ENCODE assay signal across 12 mouse cellular contexts in genomic region chr9:57971413-57971812, GRCm38 (mm10). TPM values are rescaled to one million over a fixed set of nuclear protein-coding genes. Genes with fewer than 3 reads are reported as not detected.
DNase-seq lines count a peak whose midpoint lies in the region; TF ChIP-seq lines count a peak whose summit lies in the region.
"Had no signal": no experiment of that assay in that cellular context is flagged by ENCODE, and none has a peak within 500 bp of the region (broad histone marks: within the 10 kb centered on the region; RNA-seq: fewer than 3 reads in every experiment).

No protein-coding gene starts in this region.

- no peaks in the 10 kb centered on the region; the same call in 1 of the 2 replicates for H3K4me1 ChIP-seq in kidney, adult 2 months (ENCODE audit: control insufficient read depth, insufficient read depth, low read length)
- H3K4me1 ChIP-seq in CH12.LX (ENCODE audit: control insufficient read depth in 1 of 2, insufficient read depth in 2 of 2) = peaks cover 67 to 97% of the 10 kb centered on the region in 2 experiments
- H3K4me1 ChIP-seq: forebrain, embryonic 15.5 days had no signal

- no peak overlapping the region for H3K4me3 ChIP-seq in kidney, adult 2 months (ENCODE audit: insufficient read depth, low read depth, low read length)
- peak overlapping the region in 1 of 3 experiments; percentile 13 for H3K4me3 ChIP-seq in CH12.LX (replicated peaks in 1 of 3; ENCODE audit: low read depth in 2 of 3, low read length in 2 of 3, poor library complexity in 1 of 3)
- no peak overlapping the region for H3K4me3 ChIP-seq in myocyte
- H3K4me3 ChIP-seq: forebrain, embryonic 15.5 days had no signal

- in situ Hi-C loops in CH12.LX (cut with MboI; ENCODE audit: low pct_ligation_motif_present, low pct_unique_long_range_greater_than_20kb, low sequenced_read_pairs) = no loop called here

- no peak for TF ChIP-seq RAD21 in CH12.LX (IDR thresholded peaks at IDR 0.05; ENCODE audit: low read depth, low read length)

- TF ChIP-seq EP300 in CH12.LX (IDR thresholded peaks at IDR 0.05; ENCODE audit: low read length) = no peak

- dilution Hi-C loops in CH12.LX (cut with MboI; ENCODE audit: extremely low pct_ligation_motif_present, extremely low pct_unique_long_range_greater_than_20kb, low sequenced_read_pairs) = no loop called here

- H3K9me3 ChIP-seq in CH12.LX (replicated peaks; ENCODE audit: low read length) = peaks cover 1% of the 10 kb centered on the region
- H3K9me3 ChIP-seq: forebrain, embryonic 15.5 days had no signal

- no peaks in the 10 kb centered on the region for H3K27me3 ChIP-seq in kidney, adult 2 months (replicated peaks; ENCODE audit: control insufficient read depth, insufficient read depth, low read length)
- H3K27me3 ChIP-seq in CH12.LX (replicated peaks) (no peaks in the 10 kb centered on the region), myocyte (ENCODE audit: control insufficient read depth, insufficient read depth, insufficient read length) (no peaks in the 10 kb centered on the region)
- H3K27me3 ChIP-seq: forebrain, embryonic 15.5 days had no signal

- TF ChIP-seq CTCF in kidney, adult 2 months (conservative IDR thresholded peaks at IDR 0.05; ENCODE audit: insufficient read depth, insufficient read length, low read depth, low read length) = no peak
- no peak for TF ChIP-seq CTCF in CH12.LX (conservative IDR thresholded peaks at IDR 0.05 in 1 of 2, IDR thresholded peaks at IDR 0.05 in 1 of 2; ENCODE audit: low read depth in 2 of 2, low read length in 2 of 2)

- no peak for DNase-seq in kidney, adult 2 months
- no peak for DNase-seq in kidney, postnatal 25 days
- DNase-seq in 3T3-L1 (ENCODE audit: low read depth, low spot score) (peak; percentile 37), CH12.LX (ENCODE audit: extremely low read depth) (no peak)
- DNase-seq in adrenal gland, postnatal 10 days = no peak
- DNase-seq in cerebellum, adult 9-10 months = no peak
- DNase-seq: cerebellum, adult 18-20 months; lung, adult 2 months; right cerebral cortex, adult 18-20 months had no signal

- H3K79me2 ChIP-seq in CH12.LX (replicated peaks; ENCODE audit: control insufficient read depth, extremely low read depth, insufficient read depth, poor library complexity, severe bottlenecking) (no peaks in the 10 kb centered on the region), myocyte (ENCODE audit: control insufficient read depth, insufficient read depth) (no peaks in the 10 kb centered on the region)

- H3K4me2 ChIP-seq in CH12.LX (ENCODE audit: insufficient read depth, low read depth, poor library complexity, severe bottlenecking) = no peak overlapping the region
- peak overlapping the region; percentile 81 for H3K4me2 ChIP-seq in myocyte (ENCODE audit: low read depth)
- H3K4me2 ChIP-seq: forebrain, embryonic 15.5 days; heart, embryonic 11.5 days had no signal

- no peak overlapping the region for H3ac ChIP-seq in myocyte (ENCODE audit: control insufficient read depth, insufficient read length)

- WGBS in kidney, adult 2 months = 96% methylated on average over 5 of the region's 5 CpGs

- no peak for TF ChIP-seq POLR2A in kidney, adult 2 months (IDR thresholded peaks at IDR 0.05; ENCODE audit: low read depth, low read length)
- TF ChIP-seq POLR2A in CH12.LX (IDR thresholded peaks at IDR 0.05; ENCODE audit: low read depth, low read length) (no peak), myocyte (IDR thresholded peaks at IDR 0.05; ENCODE audit: insufficient read length, low read depth) (no peak)

- H3K9ac ChIP-seq in CH12.LX (ENCODE audit: insufficient read depth, low read depth) = peak overlapping the region; percentile 42
- H3K9ac ChIP-seq: forebrain, embryonic 15.5 days had no signal

- no peaks in the 10 kb centered on the region for H3K36me3 ChIP-seq in kidney, adult 2 months (ENCODE audit: control insufficient read depth, insufficient read depth, low read length)
- H3K36me3 ChIP-seq in CH12.LX (replicated peaks in 1 of 2; ENCODE audit: control insufficient read depth in 1 of 2, insufficient read depth in 1 of 2, low read length in 1 of 2) (no peaks in the 10 kb centered on the region), myocyte (ENCODE audit: control insufficient read depth, insufficient read depth) (no peaks in the 10 kb centered on the region)
- H3K36me3 ChIP-seq: forebrain, embryonic 15.5 days had no signal

- peak overlapping the region; percentile 47; the same call in 1 of the 2 replicates for H3K27ac ChIP-seq in kidney, adult 2 months (ENCODE audit: insufficient read depth, low read depth, low read length)
- H3K27ac ChIP-seq in CH12.LX (ENCODE audit: insufficient read depth, low read depth) = peak overlapping the region; percentile 98
- H3K27ac ChIP-seq: forebrain, embryonic 15.5 days had no signal

TF ChIP-seq in CH12.LX, 34 proteins besides CTCF, POLR2A, EP300 and RAD21:
- TF ChIP-seq SIN3A (IDR thresholded peaks at IDR 0.05; ENCODE audit: low read length) = no peak
- TF ChIP-seq GABPA (IDR thresholded peaks at IDR 0.05; ENCODE audit: insufficient replicate concordance, low read depth, low read length) = no peak
- no peak for TF ChIP-seq IRF4 (IDR thresholded peaks at IDR 0.05; ENCODE audit: low read depth, low read length)
- no peak for TF ChIP-seq CHD2 (IDR thresholded peaks at IDR 0.05; ENCODE audit: low read length)
- TF ChIP-seq RCOR1 (conservative IDR thresholded peaks at IDR 0.05; ENCODE audit: low read depth, low read length) = no peak
- no peak for TF ChIP-seq MXI1 (IDR thresholded peaks at IDR 0.05; ENCODE audit: low read depth, low read length)
- no peak for TF ChIP-seq POLR2AphosphoS2 (IDR thresholded peaks at IDR 0.05; ENCODE audit: low read depth, low read length)
TF ChIP-seq in CH12.LX: peak in this region for 0.

TF ChIP-seq in myocyte, 11 proteins besides CTCF, POLR2A, EP300 and RAD21:
- TF ChIP-seq MYOG (IDR thresholded peaks at IDR 0.05; ENCODE audit: control insufficient read depth in 1 of 3, insufficient read depth in 1 of 3, insufficient read length in 2 of 3, low read depth in 2 of 3) = no peak
- no peak for TF ChIP-seq USF1 (IDR thresholded peaks at IDR 0.05; ENCODE audit: low read depth)
- no peak for TF ChIP-seq E2F4 (IDR thresholded peaks at IDR 0.05; ENCODE audit: insufficient read depth)
- no peak for TF ChIP-seq SRF (IDR thresholded peaks at IDR 0.05; ENCODE audit: control insufficient read depth, insufficient read length, low read depth)
- no peak for TF ChIP-seq MAX (IDR thresholded peaks at IDR 0.05; ENCODE audit: low read depth)
- no peak for TF ChIP-seq TCF3 (IDR thresholded peaks at IDR 0.05; ENCODE audit: insufficient read length, low read depth)
- TF ChIP-seq TCF12 (IDR thresholded peaks at IDR 0.05; ENCODE audit: insufficient read depth, poor library complexity, severe bottlenecking) = no peak
- no peak for TF ChIP-seq CEBPB (IDR thresholded peaks at IDR 0.05; ENCODE audit: insufficient read depth, poor library complexity, severe bottlenecking)
- TF ChIP-seq POLR2AphosphoS2 (IDR thresholded peaks at IDR 0.05; ENCODE audit: insufficient read length, low read depth) = no peak
- no peak for TF ChIP-seq REST (IDR thresholded peaks at IDR 0.05; ENCODE audit: insufficient read depth, insufficient read length)

RNA-seq across cellular contexts. Expression of gene Sema7a, which starts 31.5 kb away (rescaled TPM):
- polyA plus RNA-seq in kidney, adult 2 months (2012; rRNA removed) = 9.4 and 9.6 TPM in 2 replicates
- total RNA-seq in CH12.LX (2012; rRNA removed) = 113 and 181 TPM in 2 replicates
- total RNA-seq in CH12.LX (2014; rRNA removed) = 78.2 and 88.6 TPM in 2 replicates
- 81.9 and 89.4 TPM in 2 replicates for polyA plus RNA-seq in CH12.LX (2012; ENCODE audit: insufficient read length, low read depth)
- 27.4 TPM for polyA plus RNA-seq in myocyte (2012; fragmentation: generic; extraction: Trizol)
- 10 to 100 TPM; 18.0 to 19.8 TPM for total RNA-seq in adrenal gland, postnatal 10 days (2021)

RNA-seq across cellular contexts. Expression of gene Cyp11a1, which starts 34.8 kb away (rescaled TPM):
- polyA plus RNA-seq in kidney, adult 2 months (2012; rRNA removed) = 0.16 and 5.1 TPM in 2 replicates
- total RNA-seq in CH12.LX (2012; rRNA removed) = 2.6 and 4.6 TPM in 2 replicates
- 8.3 and 9.0 TPM in 2 replicates for total RNA-seq in CH12.LX (2014; rRNA removed)
- 12.1 and 12.8 TPM in 2 replicates for polyA plus RNA-seq in CH12.LX (2012; ENCODE audit: insufficient read length, low read depth)
- 0.11 TPM for polyA plus RNA-seq in myocyte (2012; fragmentation: generic; extraction: Trizol)
- 1,000 to 10,000 TPM; 1,564 to 1,873 TPM for total RNA-seq in adrenal gland, postnatal 10 days (2021)
- polyA plus RNA-seq: heart, embryonic 11.5 days had no signal
